Mouse (Mus musculus): ENCODE measurements around the gene Rabl6. TPM values are rescaled to one million over a fixed set of nuclear protein-coding genes. Genes with fewer than 3 reads are reported as not detected.
"Not testable (repeated sequence)": the region's sequence is repeated elsewhere in the genome, so short reads cannot be mapped to it uniquely, and the experiment has no call there.

Rabl6 gene
- polyA plus RNA-seq, 1 experiment from 2014 or later: 74.3 TPM

DNA sequence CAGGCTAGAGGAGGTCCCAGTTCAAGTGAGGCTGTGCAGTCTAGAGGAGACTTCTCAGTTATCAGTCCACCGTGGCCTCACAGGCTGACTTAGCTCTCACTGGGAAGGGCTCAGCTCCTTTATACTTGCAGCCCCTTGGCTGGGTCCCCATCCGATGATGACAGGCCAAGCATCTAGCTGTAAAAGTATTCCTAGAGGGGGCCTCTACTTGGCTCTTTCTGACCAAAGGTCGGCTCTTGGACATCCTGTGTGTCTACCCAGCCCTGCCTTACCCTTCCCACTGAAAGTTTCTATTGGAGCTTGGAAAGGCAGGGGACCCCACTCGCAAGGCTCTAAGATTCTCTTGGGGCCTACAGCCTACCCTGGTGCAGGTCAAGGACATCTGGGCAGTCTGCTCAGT is 37.1 kb downstream of the Rabl6 start:
- ATAC-seq (ENCODE audit: low read depth): no peak
- H3K9ac ChIP-seq: no peak overlapping the region
- WGBS: 95% methylated on average over 4 of the region's 4 CpGs
- no peak overlapping the region for H3K27ac ChIP-seq (replicated peaks)
- peaks cover 65% of the 10 kb centered on the region for H3K36me3 ChIP-seq
- no peaks in the 10 kb centered on the region for H3K9me3 ChIP-seq
- H3K27me3 ChIP-seq: peaks cover 7% of the 10 kb centered on the region
- peaks cover 29% of the 10 kb centered on the region for H3K4me1 ChIP-seq (replicated peaks)
- no peak overlapping the region for H3K4me3 ChIP-seq
- H3K4me2 ChIP-seq: no peak overlapping the region

DNA sequence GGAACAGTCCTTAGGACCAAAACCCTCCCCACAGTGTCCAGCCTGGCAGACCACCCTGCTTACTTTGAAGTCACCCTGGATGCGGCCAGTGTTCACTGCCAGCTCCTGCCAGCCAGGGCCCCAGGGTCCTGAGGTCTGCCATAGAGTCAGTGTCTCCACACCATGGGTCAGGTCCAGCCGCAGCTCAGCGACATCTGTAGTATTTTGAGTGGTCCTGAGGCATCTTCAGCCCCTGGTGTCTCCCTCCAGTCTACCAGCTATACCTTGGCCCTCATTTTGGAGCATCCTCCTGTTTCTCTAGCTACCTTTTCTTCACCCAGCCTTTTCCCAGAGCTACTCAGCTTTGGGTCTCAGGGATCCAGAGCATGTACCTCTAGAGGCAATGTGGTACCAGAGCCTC is 39.0 kb downstream of the Rabl6 start:
- H3K4me2 ChIP-seq: no peak overlapping the region
- H3K36me3 ChIP-seq: peaks cover 84% of the 10 kb centered on the region
- H3K4me3 ChIP-seq: no peak overlapping the region
- no peak overlapping the region for H3K27ac ChIP-seq (replicated peaks)
- ATAC-seq (ENCODE audit: low read depth): no peak
- 100% methylated on average over 3 of the region's 3 CpGs for WGBS
- H3K4me1 ChIP-seq (replicated peaks): peaks cover 19% of the 10 kb centered on the region
- no peak overlapping the region for H3K9ac ChIP-seq
- no peaks in the 10 kb centered on the region for H3K27me3 ChIP-seq
- H3K9me3 ChIP-seq: no peaks in the 10 kb centered on the region

DNA sequence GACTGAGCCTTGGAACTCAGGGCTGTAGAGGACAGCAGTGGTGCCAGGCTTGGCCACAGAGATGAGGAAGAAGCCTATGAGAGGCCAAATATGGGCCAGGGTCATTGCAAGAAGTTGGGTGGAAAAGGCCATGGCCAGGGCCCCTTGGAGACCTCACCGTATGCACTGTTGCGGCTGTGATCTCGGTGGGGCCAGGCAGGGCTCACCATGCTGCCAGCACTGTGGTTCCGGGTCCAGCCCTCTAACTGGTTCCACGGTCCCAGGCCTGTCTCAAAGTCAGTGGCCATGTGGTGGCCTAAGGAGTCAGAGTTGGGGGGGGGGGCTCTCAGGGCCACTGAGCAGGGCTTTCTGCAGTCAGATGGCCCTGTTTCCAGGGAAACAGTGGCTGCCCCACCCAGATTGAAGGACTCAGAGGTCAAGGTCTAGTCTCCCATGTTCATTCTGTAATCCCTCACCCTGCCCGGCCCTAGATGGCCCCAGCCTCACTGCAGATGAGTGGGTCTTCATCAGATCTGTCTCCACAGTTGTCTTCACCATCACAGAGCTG is 39.8 kb downstream of the Rabl6 start:
- no peaks in the 10 kb centered on the region for H3K27me3 ChIP-seq
- H3K4me2 ChIP-seq: no peak overlapping the region
- H3K9me3 ChIP-seq: no peaks in the 10 kb centered on the region
- no peak overlapping the region for H3K4me3 ChIP-seq
- 95% methylated on average over 6 of the region's 6 CpGs for WGBS
- H3K27ac ChIP-seq (replicated peaks): no peak overlapping the region
- H3K9ac ChIP-seq: no peak overlapping the region
- peaks cover 91% of the 10 kb centered on the region for H3K36me3 ChIP-seq
- ATAC-seq (ENCODE audit: low read depth): no peak
- H3K4me1 ChIP-seq (replicated peaks): peaks cover 12% of the 10 kb centered on the region

DNA sequence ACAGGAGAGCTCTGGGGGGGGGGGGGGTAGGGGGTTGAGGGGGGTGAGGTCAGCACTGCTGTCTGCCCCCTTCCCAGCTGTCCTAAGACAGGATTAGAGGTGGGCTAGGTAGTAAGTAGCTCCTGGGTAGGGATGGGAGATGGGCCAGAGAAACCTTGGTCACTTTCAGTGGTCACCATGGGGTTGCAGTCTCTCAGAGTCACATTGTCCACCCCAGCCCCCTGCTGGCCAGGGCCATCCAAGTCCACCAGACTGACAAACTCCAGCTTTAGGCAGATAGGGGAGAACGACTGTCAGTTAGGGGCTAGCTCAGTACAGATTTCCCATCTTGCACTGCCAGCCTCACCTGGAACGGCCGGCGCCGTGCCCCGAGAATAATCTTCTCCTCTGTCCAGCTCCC is 41.8 kb downstream of the Rabl6 start:
- H3K9me3 ChIP-seq: no peaks in the 10 kb centered on the region
- H3K9ac ChIP-seq: no peak overlapping the region
- no peak overlapping the region for H3K4me3 ChIP-seq
- ATAC-seq (ENCODE audit: low read depth): no peak
- H3K4me2 ChIP-seq: no peak overlapping the region
- no peaks in the 10 kb centered on the region for H3K27me3 ChIP-seq
- no peaks in the 10 kb centered on the region for H3K4me1 ChIP-seq (replicated peaks)
- 83% methylated on average over 6 of the region's 6 CpGs for WGBS
- H3K36me3 ChIP-seq: peaks cover 97% of the 10 kb centered on the region
- no peak overlapping the region for H3K27ac ChIP-seq (replicated peaks)

DNA sequence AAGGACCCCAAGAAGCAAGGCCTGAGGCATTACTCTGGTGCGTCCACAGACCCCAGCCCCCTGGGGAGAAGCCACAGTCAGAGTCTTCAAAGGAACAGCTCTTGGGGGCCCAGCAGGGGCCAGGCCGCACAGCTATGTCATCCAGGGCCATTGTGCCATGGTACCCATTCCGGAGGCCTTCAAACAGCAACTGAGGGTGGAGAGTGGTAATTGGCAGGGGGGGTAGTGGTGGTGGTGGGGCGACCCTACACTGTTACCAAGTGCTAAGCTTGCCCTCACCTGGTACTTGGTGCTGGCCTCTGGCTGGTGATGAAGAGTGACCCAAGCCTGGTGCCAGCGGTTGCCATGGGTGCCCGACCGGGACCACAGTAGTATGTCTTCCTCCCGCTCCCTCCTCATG is 42.6 kb downstream of the Rabl6 start:
- Histone ChIP-seq H3K9me3 (no peaks in the 10 kb centered on the region), H3K36me3 (peaks cover 97% of the 10 kb centered on the region), H3K4me3 (no peak overlapping the region), H3K27ac (replicated peaks) (no peak overlapping the region), H3K27me3 (no peaks in the 10 kb centered on the region), H3K4me1 (replicated peaks) (no peaks in the 10 kb centered on the region), H3K4me2 (no peak overlapping the region), H3K9ac (no peak overlapping the region)
- WGBS: 90% methylated on average over 8 of the region's 8 CpGs
- no peak for ATAC-seq (ENCODE audit: low read depth)

DNA sequence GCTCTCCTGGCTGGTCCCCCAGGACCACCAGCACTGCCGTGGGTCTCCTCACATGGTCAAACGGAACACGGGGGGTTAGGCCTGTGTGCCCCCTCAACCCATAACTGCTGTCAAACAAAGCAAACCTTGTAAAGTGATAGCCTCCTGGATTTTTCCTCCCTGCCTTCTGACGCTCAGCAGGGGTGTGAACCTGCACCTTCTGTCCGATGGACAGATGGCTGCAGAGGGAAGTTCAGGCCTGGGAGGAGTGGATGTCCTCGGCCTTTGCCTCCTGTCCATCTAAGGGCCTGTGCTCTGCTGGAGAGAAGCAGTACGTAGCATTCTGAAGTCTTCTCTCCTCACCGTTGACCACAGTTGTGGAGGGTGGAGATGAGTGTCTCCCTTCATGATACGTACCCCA is 46.4 kb downstream of the Rabl6 start:
- no peak overlapping the region for H3K9ac ChIP-seq
- H3K9me3 ChIP-seq: no peaks in the 10 kb centered on the region
- H3K4me3 ChIP-seq: no peak overlapping the region
- no peak overlapping the region for H3K4me2 ChIP-seq
- H3K27ac ChIP-seq (replicated peaks): no peak overlapping the region
- H3K36me3 ChIP-seq: peaks cover 69% of the 10 kb centered on the region
- H3K4me1 ChIP-seq (replicated peaks): peaks cover 20% of the 10 kb centered on the region
- WGBS: 86% methylated on average over 9 of the region's 9 CpGs
- no peaks in the 10 kb centered on the region for H3K27me3 ChIP-seq
- ATAC-seq (ENCODE audit: low read depth): no peak

DNA sequence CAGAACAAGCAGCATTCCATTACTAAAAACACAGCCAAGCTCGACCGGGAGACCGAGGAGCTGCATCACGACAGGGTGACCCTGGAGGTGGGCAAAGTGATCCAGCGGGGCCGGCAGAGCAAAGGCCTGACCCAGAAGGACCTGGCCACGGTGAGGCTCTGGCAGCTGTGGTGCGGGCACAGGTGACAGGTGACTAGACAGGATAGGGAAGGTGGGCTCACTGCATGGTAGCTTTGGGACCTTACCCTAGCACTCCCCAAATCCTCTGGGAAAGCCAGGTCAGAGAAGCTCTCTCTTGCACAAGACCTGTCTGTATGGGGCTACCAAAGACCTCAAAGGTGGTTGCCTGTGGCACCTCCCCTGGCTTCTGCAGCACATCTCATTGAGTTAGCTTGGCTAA is 47.8 kb downstream of the Rabl6 start:
- no peaks in the 10 kb centered on the region for H3K9me3 ChIP-seq
- peaks cover 57% of the 10 kb centered on the region for H3K36me3 ChIP-seq
- 94% methylated on average over 8 of the region's 8 CpGs for WGBS

DNA sequence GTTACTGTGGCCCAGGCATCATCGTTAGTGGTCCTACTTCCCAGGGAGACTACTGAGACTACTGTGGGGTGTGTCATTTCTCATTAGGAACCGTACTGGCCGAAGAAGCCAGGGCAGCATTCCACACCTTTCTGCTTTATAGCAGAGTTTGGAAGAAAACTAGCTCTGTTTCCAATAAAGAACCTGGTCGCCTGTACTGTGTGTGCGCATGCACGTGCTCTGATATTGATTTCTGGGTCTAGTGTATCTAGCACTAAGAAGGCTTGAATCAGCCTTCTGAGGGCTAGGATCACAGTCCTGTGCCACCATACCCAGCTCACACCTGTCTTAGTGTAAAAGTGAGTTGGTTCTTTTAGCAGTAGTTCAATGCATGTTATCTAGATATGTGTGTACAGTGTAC is 49.5 kb downstream of the Rabl6 start:
- WGBS: 86% methylated on average over 6 of the region's 6 CpGs
- no peak overlapping the region for H3K27ac ChIP-seq (replicated peaks)

More for the DNA sequence above, 47.8 kb downstream of the Rabl6 start:
- Histone ChIP-seq H3K4me3 (no peak overlapping the region), H3K27me3 (no peaks in the 10 kb centered on the region), H3K4me2 (no peak overlapping the region), H3K27ac (replicated peaks) (no peak overlapping the region), H3K9ac (no peak overlapping the region), H3K4me1 (replicated peaks) (peaks cover 28% of the 10 kb centered on the region)
- ATAC-seq (ENCODE audit: low read depth): no peak

DNA sequence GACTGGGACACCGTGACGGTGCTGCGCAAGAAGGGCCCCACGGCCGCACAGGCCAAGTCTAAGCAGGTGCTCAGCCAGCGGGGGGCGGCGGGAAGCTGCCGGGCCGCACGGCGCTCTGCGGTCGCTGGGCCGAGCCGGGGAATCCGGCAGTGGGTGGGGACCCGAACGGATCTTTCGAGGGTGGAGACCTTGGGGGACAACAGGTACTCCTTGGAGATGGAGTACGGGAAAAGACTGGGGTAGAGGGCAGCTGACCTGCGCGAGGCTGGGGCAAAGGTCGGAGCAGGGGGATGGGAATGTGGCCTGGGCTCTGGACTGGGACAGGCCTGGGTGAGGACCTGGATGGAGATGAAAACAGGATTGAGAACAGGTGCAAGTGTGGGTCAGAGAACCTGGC is 50.4 kb downstream of the Rabl6 start:
- Histone ChIP-seq H3K4me1 (replicated peaks) (peaks cover 28% of the 10 kb centered on the region), H3K4me2 (peak overlapping the region; percentile 84), H3K4me3 (peak overlapping the region; percentile 91), H3K36me3 (peaks cover 31% of the 10 kb centered on the region), H3K27ac (replicated peaks) (peak overlapping the region; percentile 82), H3K27me3 (no peaks in the 10 kb centered on the region), H3K9ac (peak overlapping the region; percentile 97), H3K9me3 (no peaks in the 10 kb centered on the region)
- ATAC-seq (ENCODE audit: low read depth): peak; percentile 35
- WGBS: 0% methylated on average over 24 of the region's 24 CpGs

More for the DNA sequence above, 49.5 kb downstream of the Rabl6 start:
- H3K36me3 ChIP-seq: peaks cover 39% of the 10 kb centered on the region
- H3K9me3 ChIP-seq: no peaks in the 10 kb centered on the region
- H3K4me2 ChIP-seq: peak overlapping the region; percentile 84
- H3K27me3 ChIP-seq: no peaks in the 10 kb centered on the region
- no peak for ATAC-seq (ENCODE audit: low read depth)
- H3K4me3 ChIP-seq: peak overlapping the region; percentile 91
- H3K9ac ChIP-seq: peak overlapping the region; percentile 97
- peaks cover 28% of the 10 kb centered on the region for H3K4me1 ChIP-seq (replicated peaks)

DNA sequence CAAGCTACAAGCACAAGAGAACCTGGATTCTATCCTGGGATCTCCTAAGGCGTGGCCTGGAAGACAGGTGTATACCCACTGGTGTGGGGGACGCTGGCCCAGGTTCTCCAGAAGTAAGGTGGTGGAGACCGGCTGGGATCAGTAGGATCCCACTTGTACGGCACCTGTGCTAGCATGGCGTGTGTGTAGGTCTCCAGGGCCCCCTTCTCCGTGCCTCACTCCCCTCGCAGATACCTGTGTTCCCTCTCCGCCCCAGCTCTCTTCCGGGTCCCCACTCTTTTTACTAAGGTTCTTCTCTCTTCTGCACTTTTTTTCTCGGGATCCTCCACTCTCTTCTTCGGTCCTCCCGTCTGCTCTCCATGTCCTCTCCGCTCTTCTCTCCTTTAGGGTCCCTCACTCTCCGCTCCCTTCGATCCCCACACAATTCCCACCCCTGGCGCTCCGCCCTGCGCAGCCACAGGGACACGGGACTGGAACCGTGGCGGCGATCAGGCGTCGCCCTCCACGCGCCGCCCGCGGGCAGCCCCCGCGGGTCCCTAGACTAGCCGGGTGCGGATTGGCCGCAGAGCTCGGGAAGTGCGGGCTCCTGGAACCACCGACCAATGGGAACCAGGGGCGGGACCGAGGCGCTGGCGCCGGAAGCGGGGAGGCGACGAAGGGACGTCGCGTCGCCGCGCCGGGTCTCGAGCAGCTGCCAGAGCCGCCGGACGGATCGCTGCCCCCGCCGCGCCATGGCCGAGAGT is 50.9 kb downstream of the Rabl6 start, which contains the start of gene Edf1:
Gene Edf1, plus strand, starts transcription at position 627 of the 743 bp plus-strand sequence.
- Histone ChIP-seq H3K4me2 (peak within 1 kb of the TSS; percentile 84), H3K36me3 (peaks cover 26% of the 10 kb centered on the region), H3K9ac (peak within 1 kb of the TSS; percentile 97), H3K4me3 (peak within 1 kb of the TSS; percentile 91), H3K27me3 (no peaks in the 10 kb centered on the region), H3K27ac (replicated peaks) (peak within 1 kb of the TSS; percentile 83), H3K4me1 (replicated peaks) (peaks cover 28% of the 10 kb centered on the region), H3K9me3 (no peaks in the 10 kb centered on the region)
- under 1% methylated on average over 61 of the region's 61 CpGs for WGBS
- ATAC-seq (ENCODE audit: low read depth): peak; percentile 99

DNA sequence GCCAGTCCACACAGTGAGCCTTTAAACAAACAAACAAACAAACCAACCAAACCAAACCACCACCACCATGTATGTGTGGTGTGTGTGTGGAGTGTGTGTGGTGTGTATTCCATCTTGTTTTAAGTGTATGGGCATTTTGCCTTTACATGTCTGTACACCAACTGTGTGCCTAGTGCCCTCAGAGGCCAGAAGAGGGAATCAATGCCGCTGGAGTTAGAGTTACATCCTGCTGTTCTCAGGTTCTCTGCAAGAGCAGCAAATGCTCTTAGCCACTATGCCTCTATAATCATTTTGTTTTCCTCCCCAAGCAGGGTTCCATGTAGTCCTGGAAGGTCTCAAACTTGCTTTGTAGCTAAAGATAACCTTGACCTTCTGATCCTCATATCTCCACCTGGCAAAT is 52.0 kb downstream of the Rabl6 start:
- peaks cover 28% of the 10 kb centered on the region for H3K4me1 ChIP-seq (replicated peaks)
- 39% methylated on average over 1 of the region's 1 CpGs for WGBS
- no peaks in the 10 kb centered on the region for H3K9me3 ChIP-seq
- H3K4me2 ChIP-seq: peak overlapping the region; percentile 84; the same call in 1 of the 2 replicates
- 0 out of 2 replicates have a peak overlapping the region, but pooled peaks have one; percentile 97 for H3K9ac ChIP-seq
- H3K36me3 ChIP-seq: peaks cover 15% of the 10 kb centered on the region
- H3K4me3 ChIP-seq: no peak overlapping the region
- no peak for ATAC-seq (ENCODE audit: low read depth)
- H3K27me3 ChIP-seq: no peaks in the 10 kb centered on the region
- H3K27ac ChIP-seq (replicated peaks): no peak overlapping the region

DNA sequence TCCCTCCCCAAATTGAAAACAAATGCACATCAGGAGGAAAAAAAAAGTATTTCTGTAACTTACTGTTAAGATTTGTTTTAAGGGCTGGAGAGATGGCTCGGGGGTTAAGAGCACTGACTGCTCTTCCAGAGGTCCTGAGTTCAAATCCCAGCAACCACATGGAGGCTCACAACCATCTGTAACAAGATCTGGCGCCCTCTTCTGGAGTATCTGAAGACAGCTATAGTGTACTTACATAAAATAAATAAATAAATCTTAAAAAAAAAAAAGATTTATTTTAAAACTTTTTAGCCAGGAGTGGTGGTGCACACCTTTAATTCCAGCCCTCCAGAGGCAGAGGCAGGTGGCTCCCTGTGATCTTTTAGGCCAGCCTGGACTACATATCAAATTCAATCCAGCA is 52.8 kb downstream of the Rabl6 start:
- H3K27ac ChIP-seq (replicated peaks); H3K4me3 ChIP-seq; H3K27me3 ChIP-seq; H3K9ac ChIP-seq; H3K9me3 ChIP-seq; ATAC-seq (ENCODE audit: low read depth); H3K36me3 ChIP-seq; H3K4me2 ChIP-seq: not testable (repeated sequence)
- 50% methylated on average over 2 of the region's 2 CpGs for WGBS
- peaks cover 28% of the 10 kb centered on the region for H3K4me1 ChIP-seq (replicated peaks)
